Mouse (Mus musculus) liver, adult 2 months (tissue): ENCODE data around the gene Padi2.

Experiments used
- CTCF ChIP-seq: fragments of 200-500 bp; IDR thresholded peaks from 2 replicates; pipeline ENCODE4 v1.5.1; 2011; ENCODE audit warnings: low read depth, low read length, control low read depth
- POLR2A ChIP-seq: fragments of 200-500 bp; IDR thresholded peaks from 2 replicates; pipeline ENCODE4 v1.6.1; 2011; ENCODE audit warnings: low read length, control low read depth; ENCODE audit not compliant: insufficient read depth; ENCODE audit errors: extremely low read depth

DNA sequence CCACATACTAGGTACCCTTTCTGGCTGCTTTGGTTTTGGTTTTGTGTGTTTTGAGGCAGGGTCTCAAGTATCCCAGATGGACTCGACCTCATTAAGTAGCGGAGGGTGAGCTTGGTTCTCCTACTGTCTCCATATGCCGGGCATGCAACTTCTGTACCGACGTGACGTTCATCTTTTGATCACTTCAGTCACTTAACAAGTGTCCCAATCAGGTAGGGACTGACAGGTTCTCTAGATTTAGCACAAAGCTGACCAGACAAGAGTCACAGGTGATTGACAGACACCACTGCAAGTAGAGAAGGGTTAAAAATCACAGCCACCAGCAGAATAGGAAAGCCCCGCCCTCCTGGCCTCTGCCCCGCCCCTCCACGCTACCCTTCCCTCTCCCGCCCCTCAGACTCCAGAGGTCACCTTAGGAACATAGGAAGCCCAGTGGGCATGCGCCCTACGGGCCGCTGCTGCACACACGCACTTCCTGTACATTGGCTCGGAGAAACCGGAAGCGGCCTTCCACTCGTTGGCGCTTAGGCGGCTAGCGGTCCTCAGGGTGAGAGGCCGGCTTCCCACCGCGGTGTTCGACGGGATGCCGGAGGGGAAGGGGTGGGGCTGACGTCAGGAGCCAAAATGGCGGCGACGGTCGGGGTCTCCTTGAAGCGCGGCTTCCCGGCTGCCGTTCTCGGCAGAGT lies 54.8 kb downstream of the Padi2 start, which contains the start of gene Sdhb:
- TF ChIP-seq CTCF (no peak), POLR2A (peak; percentile 66; the same call in 1 of the 2 replicates)
